Mouse (Mus musculus): Measurements from ENCODE around the gene Iqsec1.

Iqsec1 gene

GRCm38 (mm10) chr6:90783176-90783575 lies 205.3 kb downstream of the Iqsec1 start:
- DNase-seq (ENCODE audit: low spot score): no peak

DNA sequence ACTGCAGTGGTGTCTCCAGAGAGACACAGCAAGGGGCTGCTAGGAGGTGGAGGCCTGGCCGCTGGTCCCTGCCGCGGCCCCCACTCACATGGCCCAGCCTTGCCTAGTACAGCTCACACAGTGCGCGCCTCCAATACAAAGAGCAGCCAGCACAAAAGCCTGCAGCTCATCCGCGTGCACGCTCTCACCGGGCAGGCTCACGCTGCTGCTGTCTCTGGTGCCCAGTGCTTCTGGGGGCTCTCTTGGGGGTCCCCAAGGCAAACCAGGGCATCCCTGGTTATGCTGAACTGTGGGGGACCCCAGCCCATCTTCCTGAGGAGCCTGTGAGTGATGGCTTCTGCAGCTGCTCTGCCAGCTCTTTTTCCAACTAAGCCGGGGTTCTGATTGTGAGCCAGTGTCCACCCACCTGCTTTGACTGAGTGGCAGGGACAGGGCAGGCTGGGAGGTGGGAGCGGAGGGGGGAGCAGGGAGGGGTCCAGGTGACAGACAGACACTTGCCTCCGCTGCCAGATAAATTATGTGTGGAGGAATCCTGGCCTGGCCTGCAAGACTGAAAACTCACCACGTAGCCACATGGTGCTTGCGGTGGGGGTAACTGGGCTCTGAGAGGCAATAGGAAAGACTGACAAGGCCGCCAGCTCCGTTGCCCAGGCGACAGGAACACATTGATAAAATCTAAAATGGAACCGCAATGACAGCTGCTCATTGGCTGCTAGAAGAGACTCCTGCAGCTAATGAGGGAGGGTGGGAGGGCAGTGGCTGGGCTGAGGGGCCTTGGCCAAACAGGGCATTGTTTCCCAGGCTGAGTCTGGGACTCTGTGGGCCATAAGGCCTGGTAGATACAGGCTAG lies 206.3 kb downstream of the Iqsec1 start:
- DNase-seq (ENCODE audit: low spot score): no peak

- no peak for DNase-seq (ENCODE audit: low spot score)
Observed at GRCm38 (mm10) chr6:90780532-90780931, 208.0 kb downstream of the Iqsec1 start.

- DNase-seq (ENCODE audit: low spot score): no peak
Observed at GRCm38 (mm10) chr6:90778841-90779240, 209.6 kb downstream of the Iqsec1 start.

- DNase-seq (ENCODE audit: low spot score): no peak
Observed at GRCm38 (mm10) chr6:90777302-90777701, 211.2 kb downstream of the Iqsec1 start.

- DNase-seq (ENCODE audit: low spot score): no peak
Observed at GRCm38 (mm10) chr6:90775606-90776005, 212.9 kb downstream of the Iqsec1 start.

DNA sequence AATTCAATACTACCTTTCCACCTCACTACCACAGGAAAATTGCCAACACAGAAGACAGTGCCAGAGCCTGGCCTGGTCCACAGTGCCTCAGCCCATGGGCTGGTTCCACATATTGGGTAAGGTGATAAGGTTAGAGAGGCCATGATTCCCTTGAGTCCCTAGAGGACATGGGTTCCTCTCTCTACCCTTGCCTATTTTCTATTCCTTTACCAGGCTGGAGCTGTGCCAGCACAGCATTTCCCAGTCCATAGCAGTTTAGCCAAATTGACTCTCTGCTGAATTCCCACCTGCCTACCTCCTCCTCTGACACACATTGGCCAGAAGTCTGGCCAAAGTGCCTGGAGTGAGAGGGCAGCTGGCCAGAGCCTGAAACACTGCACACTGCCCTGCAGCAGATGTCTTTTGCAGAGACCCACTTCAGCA lies 214.7 kb downstream of the Iqsec1 start:
- no peak for DNase-seq (ENCODE audit: low spot score)

GRCm38 (mm10) chr6:90772120-90772519 lies 216.4 kb downstream of the Iqsec1 start:
- no peak for DNase-seq (ENCODE audit: low spot score)

DNA sequence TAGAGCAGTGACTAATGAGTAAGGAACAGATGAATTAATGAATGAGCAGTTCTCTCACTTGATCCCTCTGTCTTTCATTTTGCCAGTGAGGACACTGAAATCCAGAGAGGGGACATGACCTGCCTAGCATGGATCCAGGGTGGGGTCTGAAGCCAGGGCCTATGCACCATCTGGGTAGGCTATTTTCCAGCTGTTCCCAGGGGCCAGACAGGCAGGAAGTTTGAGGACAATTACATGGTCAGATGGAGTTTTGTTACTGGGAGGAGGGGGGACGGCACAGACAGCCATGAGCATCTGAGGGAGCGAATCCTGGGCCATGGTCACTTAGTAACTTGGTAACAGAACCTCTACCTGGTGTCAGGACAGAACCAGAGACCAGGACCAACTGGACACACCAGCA lies 220.0 kb downstream of the Iqsec1 start:
- DNase-seq (ENCODE audit: low spot score): no peak

GRCm38 (mm10) chr6:90767874-90768273 lies 220.6 kb downstream of the Iqsec1 start:
- DNase-seq (ENCODE audit: low spot score): no peak

DNA sequence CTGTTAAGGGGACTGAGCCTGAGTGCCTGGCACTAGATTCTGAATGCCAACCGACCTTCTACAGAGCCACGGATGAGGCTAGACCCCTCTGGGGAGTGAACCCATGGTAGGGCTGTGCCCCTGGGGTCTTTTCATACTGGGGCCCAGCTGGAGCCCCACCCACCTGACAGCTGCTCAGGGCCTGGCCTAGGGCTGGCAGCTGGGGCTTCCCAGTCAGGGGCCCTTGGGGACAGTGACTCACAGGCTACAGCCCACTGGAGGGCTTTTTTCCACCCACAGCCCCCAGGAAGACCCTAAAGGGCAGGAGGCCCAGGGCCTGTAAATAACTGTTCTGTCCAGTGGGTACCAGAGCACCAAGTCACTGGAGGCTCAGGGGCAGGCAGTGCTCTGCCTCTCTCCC lies 223.7 kb downstream of the Iqsec1 start:
- DNase-seq (ENCODE audit: low spot score): no peak

DNA sequence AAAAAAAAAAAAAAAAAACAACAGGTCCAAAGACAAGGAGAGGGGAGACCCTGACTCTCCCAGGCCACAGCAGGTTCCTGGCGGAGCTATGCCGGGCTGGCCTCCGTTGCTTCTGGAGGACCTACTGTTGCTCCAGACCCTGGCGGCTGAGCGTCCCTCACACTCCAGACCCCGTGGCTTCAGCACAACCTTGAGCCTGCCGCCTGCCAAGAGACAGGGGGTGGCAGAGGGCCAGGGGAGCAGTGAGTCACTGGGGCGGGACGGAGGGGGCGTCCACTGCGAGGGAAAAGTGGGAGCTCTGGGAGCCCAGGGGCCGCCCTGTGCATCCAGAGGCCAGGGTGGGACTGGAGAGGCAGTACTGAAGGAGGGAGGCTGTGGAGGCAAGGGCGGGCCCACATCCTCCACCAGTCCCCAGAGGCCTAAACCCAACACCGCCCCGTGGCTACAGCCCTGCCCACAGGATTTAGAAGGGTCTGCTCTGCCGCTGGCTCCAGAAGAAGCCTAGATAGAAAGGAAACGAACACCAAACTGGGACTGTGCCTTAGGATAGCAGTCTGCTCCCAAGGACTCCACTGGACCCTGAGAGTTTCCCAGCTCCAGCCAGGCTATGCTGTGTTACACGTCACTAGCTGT lies 224.4 kb downstream of the Iqsec1 start:
- DNase-seq (ENCODE audit: low spot score): no peak

DNA sequence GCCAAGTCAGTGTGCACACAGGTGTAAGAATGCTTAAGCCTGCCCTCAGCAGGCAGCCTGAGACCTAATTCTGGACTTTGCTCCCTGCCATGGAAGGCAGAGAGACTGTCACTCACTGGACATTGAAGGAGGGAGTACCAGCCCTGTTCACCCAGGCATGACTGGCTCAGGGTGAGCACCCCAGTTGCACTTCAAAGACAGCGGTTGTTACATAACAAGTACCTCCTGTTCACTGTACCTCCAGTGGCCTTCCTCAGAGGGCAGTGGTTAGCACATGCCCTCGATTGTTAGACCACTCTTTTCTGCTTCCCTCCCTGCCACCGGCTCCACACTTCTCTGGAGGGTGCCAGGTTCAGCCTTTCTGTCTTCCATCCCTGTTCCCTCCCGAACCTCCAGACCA lies 225.2 kb downstream of the Iqsec1 start:
- no peak for DNase-seq (ENCODE audit: low spot score)

DNA sequence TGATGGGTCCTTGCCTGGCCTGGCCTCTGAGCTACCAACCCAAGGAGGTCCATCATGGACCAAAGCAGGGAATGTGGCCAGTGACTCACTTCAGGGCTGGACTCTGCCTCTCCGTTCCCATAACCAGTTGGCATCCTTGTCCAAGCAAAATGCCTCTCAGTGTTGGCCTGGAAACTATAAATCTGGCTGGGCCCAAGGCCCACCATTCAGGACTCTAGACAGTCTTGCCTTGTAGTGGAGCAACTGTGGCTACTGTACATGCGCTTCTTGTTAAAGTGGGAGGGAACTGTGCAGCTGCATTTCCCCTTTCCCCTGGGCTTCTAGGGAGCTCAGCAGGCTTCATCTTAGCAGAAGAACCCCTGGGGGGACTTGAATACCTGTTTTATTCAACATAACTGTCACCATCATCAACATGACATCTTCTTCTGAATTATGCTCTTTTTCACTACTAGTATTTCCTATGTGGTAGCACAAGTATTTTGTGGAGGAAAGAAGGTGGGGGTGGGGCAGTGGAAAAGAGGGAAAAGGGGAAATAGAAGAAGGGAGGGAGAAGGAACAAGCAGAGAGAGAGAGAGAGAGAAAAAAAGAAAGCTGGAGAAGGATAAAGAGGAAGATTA lies 226.3 kb downstream of the Iqsec1 start:
- DNase-seq (ENCODE audit: low spot score): no peak

DNA sequence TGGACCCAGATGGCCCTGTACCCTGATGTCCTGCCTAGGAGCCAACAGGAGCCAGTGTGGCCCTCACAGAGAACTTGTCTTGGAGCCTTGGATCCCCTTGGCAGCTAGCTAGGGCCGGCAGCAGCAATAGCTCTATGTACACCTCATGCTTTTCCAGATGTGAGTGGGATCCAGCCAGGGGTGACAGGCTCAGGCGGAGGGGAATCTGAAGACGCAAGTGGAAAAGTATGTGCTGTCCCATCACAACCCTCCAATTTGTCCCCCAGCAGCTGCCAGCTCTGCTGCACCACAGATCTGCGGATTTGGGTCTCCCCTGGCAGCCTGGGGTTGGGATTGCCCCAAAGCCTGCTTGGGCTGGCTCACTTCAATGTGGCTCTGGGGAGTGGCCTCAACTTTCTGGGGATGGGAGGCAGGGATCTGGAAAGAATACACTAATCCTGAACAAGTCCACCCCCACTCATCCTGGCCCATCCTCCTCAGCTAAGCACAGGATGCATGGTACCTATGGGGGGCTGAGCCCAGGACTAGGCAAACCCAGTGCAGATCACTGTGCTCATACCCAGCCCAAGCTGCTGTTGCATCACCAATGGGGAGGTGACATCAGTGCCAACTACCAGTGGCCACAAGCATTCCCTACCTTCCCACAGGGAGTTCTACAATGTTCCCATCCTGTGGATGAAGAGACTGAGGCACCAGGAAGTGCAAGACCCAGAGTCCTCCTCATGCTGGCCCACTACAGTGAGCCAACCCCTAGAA lies 227.0 kb downstream of the Iqsec1 start:
- no peak for DNase-seq (ENCODE audit: low spot score)

DNA sequence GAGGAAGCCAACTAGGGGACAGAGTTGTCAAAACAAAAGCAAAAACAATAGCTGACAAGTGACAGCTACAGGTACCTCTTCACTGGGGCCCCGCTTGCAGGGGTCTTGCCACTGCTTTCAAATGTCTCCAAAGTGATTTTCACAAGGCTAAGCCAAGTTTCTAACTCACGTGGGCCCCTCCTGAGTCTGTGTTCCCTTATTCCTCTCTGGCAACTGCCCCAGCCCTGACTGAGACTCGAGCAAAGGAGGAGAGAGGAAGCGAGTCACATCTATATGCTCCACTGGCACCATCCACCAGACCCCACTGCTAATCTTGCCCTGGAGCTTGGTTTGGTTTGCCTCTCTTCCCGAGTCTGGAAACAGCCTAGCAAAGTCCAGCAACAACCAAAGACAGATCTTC lies 227.6 kb downstream of the Iqsec1 start:
- DNase-seq (ENCODE audit: low spot score): no peak

DNA sequence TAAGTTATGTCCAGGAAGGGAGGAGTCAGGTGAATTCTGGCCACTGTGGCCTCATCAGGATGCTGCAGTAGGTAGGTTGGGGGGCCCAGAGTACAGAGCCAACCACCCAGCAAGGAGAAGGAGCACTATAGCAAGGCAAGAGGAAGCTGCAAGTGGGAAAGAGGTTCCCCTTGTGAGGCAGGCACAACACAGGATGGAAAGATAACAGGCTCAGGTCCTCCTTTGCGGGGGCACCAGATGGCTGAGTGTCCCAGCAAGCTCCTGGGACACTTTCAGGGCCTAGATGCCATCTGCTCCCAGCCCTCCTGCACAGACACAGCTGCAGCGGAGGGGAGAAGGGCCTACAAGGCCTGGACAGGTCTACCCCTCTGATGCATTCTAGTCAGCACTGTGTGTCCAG lies 228.7 kb downstream of the Iqsec1 start:
- no peak for DNase-seq (ENCODE audit: low spot score)

DNA sequence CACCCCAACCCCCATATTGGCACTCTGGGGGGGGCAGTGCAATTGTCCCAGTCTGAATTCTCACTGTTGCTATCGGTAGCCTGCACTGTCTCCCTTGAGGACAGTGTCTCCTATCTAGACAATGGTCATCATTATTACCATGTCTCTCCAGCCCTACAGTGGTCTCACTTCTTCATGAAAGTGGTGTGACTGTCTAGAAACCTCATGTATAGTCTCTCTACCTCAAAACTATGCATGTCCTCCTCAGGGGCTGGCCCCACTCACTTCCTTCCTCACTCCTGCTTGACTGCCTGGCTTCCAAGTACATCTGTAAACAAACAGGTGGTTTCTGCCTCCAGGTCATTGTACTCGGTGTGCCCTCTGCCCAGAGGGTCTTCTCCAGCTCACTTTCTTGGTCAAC lies 230.3 kb downstream of the Iqsec1 start:
- no peak for DNase-seq (ENCODE audit: low spot score)

GRCm38 (mm10) chr6:90757427-90757883 lies 231.0 kb downstream of the Iqsec1 start:
- no peak for DNase-seq (ENCODE audit: low spot score)

DNA sequence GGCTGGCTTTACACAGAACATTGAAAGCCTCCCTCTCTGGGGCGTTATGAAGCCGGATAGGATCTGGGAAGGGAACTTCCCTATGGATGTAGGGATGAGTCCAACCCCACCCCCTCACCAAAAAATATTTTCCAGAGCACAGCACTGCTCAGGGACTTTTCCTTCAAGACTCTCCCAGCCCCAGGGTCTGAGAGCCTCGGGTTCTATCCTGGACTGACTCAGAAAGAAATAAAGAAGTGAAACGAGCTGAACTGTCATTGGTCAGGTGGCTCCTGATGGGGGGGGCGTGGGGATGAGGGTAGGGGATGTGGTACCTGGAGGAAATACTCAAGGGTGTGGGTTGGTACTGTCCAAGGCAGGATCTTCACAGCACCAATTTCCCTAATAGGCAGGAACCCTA lies 231.9 kb downstream of the Iqsec1 start:
- no peak for DNase-seq (ENCODE audit: low spot score)

- DNase-seq (ENCODE audit: low spot score): no peak
Observed at GRCm38 (mm10) chr6:90755613-90755941, 232.9 kb downstream of the Iqsec1 start.

DNA sequence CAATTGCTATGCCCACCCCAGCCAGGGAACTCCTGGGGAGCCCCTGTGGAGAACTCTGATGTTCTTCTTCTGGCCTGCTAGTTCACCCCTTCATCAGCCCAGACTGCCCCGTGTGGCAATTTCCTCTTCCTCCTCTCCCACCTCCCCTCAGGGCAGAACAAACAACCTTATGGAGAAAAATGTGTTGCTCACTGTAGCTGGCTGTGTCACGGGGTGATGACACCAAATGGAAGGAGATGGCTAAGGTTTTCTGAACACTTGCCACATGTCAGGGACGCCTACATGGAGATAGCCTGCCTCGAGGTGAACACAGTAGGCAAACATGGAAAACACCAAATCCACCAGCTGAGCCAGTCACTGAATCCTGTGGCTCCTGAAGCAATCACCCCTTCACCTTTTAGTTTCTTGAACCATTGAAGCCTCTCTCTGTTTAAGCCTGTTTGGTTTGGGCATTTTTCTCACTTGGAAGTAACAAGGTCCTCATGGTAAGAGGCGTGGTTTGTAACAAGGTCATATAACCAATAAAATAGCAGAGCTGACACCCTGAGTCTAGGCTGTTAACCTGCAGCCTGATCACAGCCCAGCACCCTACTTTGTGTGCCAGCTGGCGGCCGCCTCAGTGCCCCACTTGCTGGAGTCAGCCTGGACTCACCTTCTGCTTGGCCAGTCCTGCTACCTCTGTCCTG lies 233.4 kb downstream of the Iqsec1 start:
- DNase-seq (ENCODE audit: low spot score): no peak

Measured in yolk sac, embryonic 10.5 days (tissue).